Mouse (Mus musculus) regulatory T cell (primary cell): ENCODE results near the gene Cd37.
"Not testable (repeated sequence)": the region's sequence is repeated elsewhere in the genome, so short reads cannot be mapped to it uniquely, and the experiment has no call there.

Experiments
- in situ Hi-C: fragments of 300-600 bp; cut with MboI, MseI; formaldehyde crosslinking; loops from one replicate; pipeline ENCODE4 v1.15.1; 2025; ENCODE audit warnings: high pct_unique_total_duplicates

Cd37 gene

DNA sequence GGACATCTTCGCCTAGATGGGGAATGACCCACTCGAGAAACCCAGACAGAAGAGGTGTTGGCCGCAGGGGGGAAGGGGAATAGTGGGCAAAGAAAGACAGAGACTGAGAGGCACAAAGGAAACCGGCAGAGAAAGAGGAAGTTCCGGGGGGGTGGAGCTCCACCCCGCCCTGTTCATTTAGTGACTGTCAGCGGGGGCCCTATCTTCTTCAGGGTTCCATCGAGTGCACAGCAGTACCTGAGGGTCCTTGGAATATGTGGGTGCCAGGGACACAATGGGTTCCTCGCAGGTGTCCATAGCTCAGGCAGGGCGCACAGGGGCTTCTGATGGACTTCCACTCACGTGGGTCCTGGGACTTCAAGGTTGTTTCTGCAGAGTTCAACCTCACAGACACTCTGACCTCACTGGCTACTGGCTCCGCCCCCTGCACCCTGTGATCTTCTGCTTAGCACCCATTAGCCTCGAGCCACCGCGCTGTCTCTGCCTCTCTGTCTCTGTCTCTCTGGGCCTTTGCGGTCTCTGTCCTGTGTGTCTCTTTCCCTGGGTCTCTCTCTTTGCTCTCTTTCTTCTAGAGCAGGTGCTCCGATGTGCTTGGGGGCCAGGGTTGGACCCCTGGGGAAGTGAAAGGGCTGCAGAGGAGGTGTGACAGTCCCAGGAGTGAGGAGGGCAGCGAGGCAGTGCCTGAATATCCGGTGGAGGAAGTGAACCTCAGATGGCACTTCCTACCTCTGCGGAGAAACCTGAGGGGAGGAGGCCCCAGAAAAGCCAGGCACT, at the start of gene Cd37:
Gene Cd37, minus strand, starts transcription at position 393 of the 774 bp plus-strand sequence.
- in situ Hi-C loops = no loop called here

DNA sequence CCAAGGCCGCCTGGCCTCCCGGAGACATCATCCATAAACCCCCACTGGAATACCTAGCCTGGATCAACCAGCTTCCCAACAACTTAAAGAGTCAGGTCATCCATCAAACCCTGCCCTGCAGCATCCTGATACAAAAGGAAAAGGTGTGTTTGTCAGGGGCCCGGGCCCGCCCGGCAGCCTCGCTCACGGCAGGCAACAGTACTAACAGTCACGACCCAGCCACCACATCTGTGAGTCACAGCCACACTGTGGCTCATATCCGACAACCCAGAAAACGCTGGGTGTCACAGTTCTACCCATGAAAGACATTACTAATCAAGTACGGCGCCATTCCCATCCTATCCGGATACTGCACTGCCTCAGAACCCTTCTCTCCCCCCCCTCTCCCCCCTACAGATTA, 47.6 kb upstream of the Cd37 start:
- in situ Hi-C loops = no loop called here

- in situ Hi-C loops = loop anchor here (10.0 kb wide), 1 partner anchor 878 kb away; no protein-coding TSS in a partner anchor
Observed at GRCm38 (mm10) chr7:45277136-45277760, 38.3 kb upstream of the Cd37 start, which contains the start of gene Slc6a21. Gene Slc6a21 (plus strand): TSS chr7:45277513.

GRCm38 (mm10) chr7:45273672-45274071, 34.8 kb upstream of the Cd37 start:
- in situ Hi-C loops = loop anchor here (10.0 kb wide), 1 partner anchor 881 kb away; no protein-coding TSS in a partner anchor

GRCm38 (mm10) chr7:45272786-45273412, 34.0 kb upstream of the Cd37 start:
- in situ Hi-C loops = loop anchor here (10.0 kb wide), 1 partner anchor 882 kb away; no protein-coding TSS in a partner anchor

DNA sequence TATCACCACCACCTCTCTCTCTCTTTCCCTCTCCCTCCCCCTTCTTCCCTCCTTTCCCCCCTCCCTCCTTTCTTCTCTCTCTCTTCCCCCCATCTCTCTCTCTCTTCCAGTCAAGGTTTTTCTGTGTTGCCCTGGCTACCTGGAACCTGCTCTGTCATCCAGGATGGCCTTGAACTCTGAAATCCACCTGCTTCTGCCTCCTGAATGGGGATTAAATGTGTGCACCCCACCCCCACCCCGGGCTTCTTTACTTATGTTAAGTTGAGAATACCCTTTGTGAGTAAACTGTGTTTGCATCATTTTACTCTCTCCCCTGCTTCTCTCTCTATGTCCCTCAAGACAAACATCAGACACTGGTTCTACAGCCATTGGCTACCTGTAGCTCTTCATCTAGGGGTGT, 26.6 kb upstream of the Cd37 start:
- in situ Hi-C loops = no loop called here

- in situ Hi-C loops = no loop called here
Observed at GRCm38 (mm10) chr7:45264348-45264747, 25.4 kb upstream of the Cd37 start.

DNA sequence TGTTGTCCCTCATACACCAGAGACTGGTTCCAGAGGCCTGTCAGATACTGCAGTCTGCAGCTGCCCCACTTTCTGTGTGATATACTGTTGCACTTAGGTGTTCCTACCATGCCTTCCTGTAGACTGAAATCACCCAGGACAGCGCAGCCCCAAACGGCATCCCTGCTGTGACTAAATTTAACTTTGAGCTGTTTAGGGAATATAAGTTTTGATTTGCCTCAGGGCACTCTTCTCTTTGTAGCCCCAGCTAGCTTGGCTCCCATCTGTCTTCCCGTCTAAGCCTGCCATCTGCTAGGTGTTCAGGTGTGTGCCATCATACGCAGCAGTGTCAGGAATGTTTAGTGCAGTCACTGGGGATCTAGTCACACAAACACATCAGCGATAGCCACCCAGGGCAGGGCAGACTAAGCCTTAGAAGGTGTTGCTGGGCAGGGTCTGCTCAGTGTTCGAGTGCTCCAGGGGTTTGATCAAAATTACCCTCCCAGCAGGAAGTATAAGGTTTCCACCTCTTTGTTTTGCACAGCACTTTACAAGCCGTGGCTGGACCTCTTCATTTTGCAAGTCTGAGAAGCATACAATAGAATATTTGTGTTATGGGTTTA, 24.2 kb upstream of the Cd37 start:
- in situ Hi-C loops = no loop called here

DNA sequence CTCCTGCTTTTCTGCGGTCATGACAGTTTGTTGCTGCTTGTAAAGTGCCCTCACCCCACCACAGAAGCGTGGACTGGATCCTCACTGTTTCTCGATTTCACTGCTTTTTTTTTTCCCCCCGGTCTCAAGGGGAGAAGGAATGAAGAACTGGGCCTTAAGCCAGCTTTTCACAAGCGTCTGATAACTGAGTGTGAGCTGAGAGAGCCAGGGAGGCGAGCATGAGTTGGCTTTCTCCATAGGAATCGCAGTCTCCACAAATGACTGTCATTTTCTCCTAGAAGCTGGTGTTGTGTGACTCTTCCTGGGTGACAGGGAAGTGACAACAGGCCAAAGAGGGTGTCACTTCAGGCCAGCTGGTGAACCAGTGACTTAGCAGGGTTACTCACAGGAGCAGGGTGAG, 23.4 kb upstream of the Cd37 start:
- in situ Hi-C loops = no loop called here

DNA sequence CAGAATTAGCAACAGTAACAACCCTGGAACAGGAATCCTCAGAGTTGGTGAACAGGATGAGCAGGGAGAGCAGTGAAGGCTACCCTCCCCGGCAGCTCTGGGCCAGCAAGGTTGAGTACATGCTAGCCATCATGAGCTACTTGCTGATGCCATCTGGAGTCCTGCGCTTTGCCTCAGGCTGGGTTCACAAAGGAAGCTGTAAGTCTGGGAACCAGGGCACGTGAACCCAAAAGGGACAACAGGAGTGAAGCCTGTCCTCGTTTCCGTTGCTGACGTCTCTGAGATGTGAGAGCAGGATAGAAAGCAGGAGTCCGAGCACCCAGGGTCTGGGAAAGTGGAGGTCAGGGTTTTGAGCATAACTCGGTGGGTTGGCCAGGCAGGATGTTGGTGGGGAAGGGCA, 20.4 kb upstream of the Cd37 start:
- in situ Hi-C loops = no loop called here

GRCm38 (mm10) chr7:45257063-45257840, 18.3 kb upstream of the Cd37 start:
- in situ Hi-C loops = no loop called here

GRCm38 (mm10) chr7:45255822-45256221, 16.9 kb upstream of the Cd37 start:
- in situ Hi-C loops = not testable (repeated sequence)

- in situ Hi-C loops = no loop called here
Observed at GRCm38 (mm10) chr7:45253806-45254205, 14.9 kb upstream of the Cd37 start.

DNA sequence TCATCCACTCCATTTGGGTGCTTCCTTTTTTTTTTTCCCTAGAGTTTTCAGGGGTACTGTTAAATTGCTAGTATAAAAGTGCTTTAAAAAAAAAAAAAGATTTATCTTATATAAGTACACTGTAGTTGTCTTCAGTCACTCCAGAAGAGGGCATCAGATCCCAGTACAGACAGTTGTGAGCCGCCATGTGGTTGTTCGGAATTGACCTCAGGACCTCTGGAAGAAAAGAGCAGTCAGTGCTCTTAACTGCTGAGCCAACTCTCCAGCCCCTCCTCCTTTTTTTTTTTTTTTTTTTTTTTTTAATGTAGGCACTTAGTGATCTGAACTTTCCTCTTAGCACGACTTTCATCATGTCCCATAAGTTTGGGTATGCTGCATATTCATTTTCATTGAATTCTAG, 8.8 kb upstream of the Cd37 start:
- in situ Hi-C loops = no loop called here

DNA sequence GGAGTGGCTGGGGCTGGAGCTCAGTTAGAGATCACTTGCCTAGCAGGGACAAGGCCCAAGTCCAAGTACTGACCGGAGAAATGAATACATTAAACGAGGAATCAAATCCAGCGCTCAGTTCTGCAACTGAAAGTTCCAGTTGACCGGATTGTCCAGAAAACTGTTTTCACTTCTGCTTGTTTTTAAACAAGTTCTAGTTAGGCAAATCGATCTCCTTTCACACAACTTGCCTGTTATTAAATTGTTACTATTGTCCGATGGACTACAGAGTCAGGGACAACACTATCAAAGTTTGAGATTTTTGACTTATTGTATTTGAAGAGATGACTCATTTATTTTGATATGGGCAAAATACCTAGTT, 2.5 kb upstream of the Cd37 start:
- in situ Hi-C loops = no loop called here

- in situ Hi-C loops = no loop called here
Observed at GRCm38 (mm10) chr7:45240633-45241388, 1.9 kb upstream of the Cd37 start, which contains the start of gene Slc6a16. Gene Slc6a16 (plus strand): TSS chr7:45241085.

- in situ Hi-C loops = no loop called here
Observed at GRCm38 (mm10) chr7:45240109-45240508, 1.2 kb upstream of the Cd37 start.

DNA sequence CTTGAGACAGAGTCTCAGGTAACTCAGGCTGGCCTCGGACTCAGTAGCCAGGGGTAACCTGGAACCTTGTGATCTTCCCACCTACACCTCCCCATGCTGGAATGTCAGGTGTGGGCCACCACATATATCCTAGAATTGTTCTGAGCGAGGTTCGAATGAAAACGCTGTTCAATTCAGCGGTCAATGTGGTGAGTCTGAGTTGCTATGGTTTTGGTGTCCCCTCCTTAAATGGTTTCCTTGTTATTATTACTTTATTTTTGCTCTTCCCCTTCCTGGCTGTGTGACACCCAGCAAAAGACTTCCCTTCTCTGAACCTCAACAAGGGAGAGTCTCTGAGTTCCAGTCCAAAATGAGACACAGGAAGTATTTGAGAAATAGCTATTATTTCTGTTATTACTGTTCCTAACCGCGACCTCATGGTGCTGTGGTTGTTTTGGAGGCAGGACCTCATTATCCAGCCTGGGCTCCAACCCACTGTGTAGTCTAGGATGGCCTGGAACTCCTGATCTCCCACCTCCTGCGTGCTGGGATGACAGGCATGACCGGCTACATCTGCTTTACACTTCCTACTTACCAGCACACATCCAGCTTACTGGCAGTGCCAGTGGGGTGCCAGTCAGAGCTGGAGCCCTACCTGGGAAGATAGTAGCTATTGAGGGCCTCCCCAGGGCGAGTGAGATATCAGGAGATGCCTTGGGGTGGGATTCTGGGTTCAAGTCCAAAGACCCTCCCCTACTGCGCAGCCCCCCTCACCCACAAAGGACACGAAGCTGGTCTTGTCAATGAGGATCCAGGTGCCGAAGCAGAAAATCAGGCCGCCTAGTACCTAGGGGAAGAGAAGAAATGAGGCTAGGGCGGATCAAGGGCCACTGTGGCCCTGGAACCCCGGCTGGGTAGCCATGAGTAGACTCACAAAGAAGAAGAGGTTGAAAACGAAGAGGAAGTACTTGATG, 892 bp downstream of the Cd37 start:
- in situ Hi-C loops = no loop called here

GRCm38 (mm10) chr7:45235656-45236180, 3.2 kb downstream of the Cd37 start:
- in situ Hi-C loops = no loop called here
